Mouse (Mus musculus) bone marrow, adult 2 months (tissue): ENCODE data around the gene Heg1.

Experiments
- CTCF ChIP-seq: fragments of 200-500 bp; IDR thresholded peaks from 2 replicates; pipeline ENCODE4 v1.5.1; 2011; ENCODE audit warnings: low read length, control low read depth; ENCODE audit not compliant: control insufficient read depth, insufficient read depth
- POLR2A ChIP-seq: fragments of 200-500 bp; IDR thresholded peaks from 2 replicates; pipeline ENCODE4 v1.6.1; 2011; ENCODE audit warnings: low read depth, mild to moderate bottlenecking, control low read depth, low read length, borderline replicate concordance; ENCODE audit not compliant: control insufficient read depth

DNA sequence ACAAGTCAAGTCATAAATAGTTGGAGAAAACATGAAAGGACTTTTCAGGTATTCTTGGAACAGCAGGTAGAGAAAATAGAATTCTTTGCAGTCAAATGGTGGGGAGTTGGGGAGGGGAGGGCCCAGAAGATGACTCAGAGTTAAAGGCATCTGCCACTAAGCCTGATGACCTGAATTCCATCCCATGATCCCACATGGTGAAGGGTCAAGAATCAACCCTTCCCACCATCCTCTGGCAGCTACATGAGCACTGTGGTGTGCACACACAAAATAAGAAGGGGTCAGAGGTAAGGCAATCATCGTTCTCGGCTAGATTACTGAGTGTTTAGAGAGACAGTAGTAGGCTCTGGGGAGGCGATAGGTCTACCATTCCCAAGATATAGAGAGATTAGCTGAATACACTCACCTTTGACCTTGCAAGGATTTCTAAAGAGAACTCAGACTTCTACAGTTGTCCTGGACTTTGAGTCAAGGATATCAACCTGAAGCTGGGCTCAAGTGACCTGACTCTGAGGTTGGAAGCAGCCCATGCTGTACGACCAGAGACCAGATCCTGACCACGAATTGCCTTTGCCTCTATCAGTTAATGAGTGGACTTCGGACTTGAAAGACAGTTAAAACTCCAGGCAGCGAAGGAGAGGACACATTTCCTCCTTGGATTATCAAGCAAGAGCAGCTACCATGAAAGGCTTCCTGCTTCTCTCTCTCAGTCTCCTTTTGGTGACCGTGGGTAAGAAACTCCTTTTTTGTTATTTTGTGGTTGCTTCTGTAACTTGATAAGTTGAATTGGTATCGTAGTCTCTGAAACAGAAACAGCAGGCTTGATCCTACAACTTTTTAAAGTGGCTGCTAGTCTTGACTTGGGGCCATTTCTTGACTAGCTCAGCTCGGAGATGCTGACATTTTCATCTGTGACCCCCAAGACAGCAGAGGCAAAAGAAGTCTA is 109.9 kb downstream of the Heg1 start, which contains the start of gene Muc13:
- TF ChIP-seq POLR2A = no peak
- TF ChIP-seq CTCF = no peak
